In the genomic region with DNA sequence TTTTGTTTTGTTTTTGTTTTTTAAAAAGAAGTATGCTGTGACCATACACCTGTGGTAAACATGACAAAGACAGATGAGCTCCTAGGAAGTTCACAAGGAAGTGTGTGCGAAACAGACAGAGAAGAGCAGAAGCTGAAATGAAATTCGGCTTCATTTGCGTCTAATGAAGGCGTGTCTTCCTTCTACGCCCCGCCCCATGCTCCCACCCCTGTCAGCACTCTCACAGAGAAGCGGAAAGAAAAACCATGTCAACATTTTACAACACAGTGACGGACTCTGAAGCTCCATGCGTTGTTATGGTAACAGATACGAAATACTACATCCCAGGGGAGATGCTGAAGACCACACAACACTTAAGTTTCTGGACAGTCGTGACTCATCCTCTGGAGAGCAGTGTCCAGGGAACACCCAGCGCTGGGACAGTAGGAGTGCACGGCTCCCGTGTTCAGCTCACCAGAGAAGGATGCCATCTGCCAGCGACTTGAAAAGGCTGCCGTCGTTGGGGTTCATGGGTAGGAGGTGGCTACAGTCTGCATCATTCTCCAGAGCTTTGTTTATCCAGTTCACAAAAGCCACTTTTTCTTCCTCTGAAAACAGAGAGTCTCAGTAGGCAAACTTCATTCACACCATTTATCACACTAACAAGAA, we compare ENCODE assay signal across 12 mouse cellular contexts. TPM values are rescaled to one million over a fixed set of nuclear protein-coding genes. Genes with fewer than 3 reads are reported as not detected.
DNase-seq lines count a peak whose midpoint lies in the region; ATAC-seq and TF ChIP-seq lines count a peak whose summit lies in the region.
"Had no signal": no experiment of that assay in that cellular context is flagged by ENCODE, and none has a peak within 500 bp of the region (broad histone marks: within the 10 kb centered on the region; RNA-seq: fewer than 3 reads in every experiment).

No protein-coding gene starts in this region.

- no peak overlapping the region for H3K27ac ChIP-seq in heart, postnatal 0 days (ENCODE audit: low read depth)
- no peak overlapping the region for H3K27ac ChIP-seq in heart, adult 2 months
- H3K27ac ChIP-seq in lung, embryonic 14.5 days (ENCODE audit: low read depth), result no peak overlapping the region
- H3K27ac ChIP-seq: forebrain, embryonic 12.5 days had no signal

- no peaks in the 10 kb centered on the region for H3K27me3 ChIP-seq in heart, postnatal 0 days (ENCODE audit: control insufficient read depth, insufficient read depth, low read length)
- no peaks in the 10 kb centered on the region for H3K27me3 ChIP-seq in heart, adult 2 months (ENCODE audit: control insufficient read depth, insufficient read depth, low read length)
- H3K27me3 ChIP-seq in lung, embryonic 14.5 days (ENCODE audit: insufficient read depth, low read length), result no peaks in the 10 kb centered on the region
- H3K27me3 ChIP-seq: forebrain, embryonic 12.5 days; heart, embryonic 12.5 days had no signal

- no peaks in the 10 kb centered on the region for H3K79me2 ChIP-seq in heart, adult 2 months (replicated peaks; ENCODE audit: control insufficient read depth, insufficient read depth, low read length)

- no peak for TF ChIP-seq CTCF in heart, postnatal 0 days (IDR thresholded peaks at IDR 0.05; ENCODE audit: low read depth)
- no peak for TF ChIP-seq CTCF in heart, adult 2 months (IDR thresholded peaks at IDR 0.05)
- no peak for TF ChIP-seq CTCF in lung, embryonic 14.5 days (IDR thresholded peaks at IDR 0.05; ENCODE audit: low read depth)

- no peaks in the 10 kb centered on the region for H3K4me1 ChIP-seq in heart, postnatal 0 days (ENCODE audit: control insufficient read depth, insufficient read depth)
- no peaks in the 10 kb centered on the region for H3K4me1 ChIP-seq in heart, adult 2 months (ENCODE audit: control insufficient read depth, insufficient read depth, low read length)
- no peaks in the 10 kb centered on the region for H3K4me1 ChIP-seq in lung, embryonic 14.5 days (ENCODE audit: insufficient read depth)
- H3K4me1 ChIP-seq: forebrain, embryonic 12.5 days; heart, embryonic 12.5 days had no signal

- no peaks in the 10 kb centered on the region for H3K9me3 ChIP-seq in heart, postnatal 0 days (replicated peaks; ENCODE audit: control insufficient read depth, low read length)
- H3K9me3 ChIP-seq in lung, embryonic 14.5 days (ENCODE audit: low read depth, low read length), result no peaks in the 10 kb centered on the region
- H3K9me3 ChIP-seq: forebrain, embryonic 12.5 days; heart, embryonic 12.5 days had no signal

- no peak overlapping the region for H3K4me3 ChIP-seq in heart, postnatal 0 days (ENCODE audit: low read depth, low read length)
- no peak overlapping the region for H3K4me3 ChIP-seq in heart, adult 2 months
- no peak overlapping the region for H3K4me3 ChIP-seq in lung, embryonic 14.5 days (ENCODE audit: low read depth, low read length)
- H3K4me3 ChIP-seq: forebrain, embryonic 12.5 days; heart, embryonic 12.5 days had no signal

- DNase-seq in heart, postnatal 0 days (ENCODE audit: low spot score), result no peak
- no peak for DNase-seq in heart, adult 2 months
- DNase-seq in lung, embryonic 14.5 days, result peak; percentile 6
- DNase-seq in lung, adult 18-20 months, result no peak
- peak; percentile 44 for DNase-seq in R1 (ENCODE audit: low read depth, low spot score)
- DNase-seq in right cerebral cortex, postnatal 25 days, result peak; percentile 18
- no peak for DNase-seq in embryo, embryonic 10 days (ENCODE audit: low spot score)
- DNase-seq: kidney, adult 2 months; liver; lung, postnatal 4 days had no signal

- no peak; the same call in 1 of the 2 replicates for ATAC-seq in heart, postnatal 0 days (ENCODE audit: insufficient read depth, low read depth)
- peak; percentile 35; the same call in 1 of the 2 replicates for ATAC-seq in lung, embryonic 14.5 days (ENCODE audit: insufficient read depth)

- WGBS in heart, postnatal 0 days, result 66% methylated on average over 17 of the region's 17 CpGs
- 47% methylated on average over 17 of the region's 17 CpGs for WGBS in heart, adult 2 months
- 65% methylated on average over 17 of the region's 17 CpGs for WGBS in lung, embryonic 14.5 days

- intact Hi-C loops in heart, adult 2 months (cut with DNase I), result no loop called here

- TF ChIP-seq POLR2A in heart, adult 2 months (IDR thresholded peaks at IDR 0.05; ENCODE audit: insufficient read depth, low read depth, low read length), result no peak

- peak overlapping the region; percentile 3; the same call in 1 of the 2 replicates for H3K4me2 ChIP-seq in heart, postnatal 0 days (ENCODE audit: low read depth, low read length)
- no peak overlapping the region for H3K4me2 ChIP-seq in lung, embryonic 14.5 days
- H3K4me2 ChIP-seq: forebrain, embryonic 12.5 days; heart, embryonic 12.5 days had no signal

- no peak for TF ChIP-seq EP300 in heart, postnatal 0 days (IDR thresholded peaks at IDR 0.05; ENCODE audit: low read depth)
- no peak for TF ChIP-seq EP300 in heart, adult 2 months (IDR thresholded peaks at IDR 0.05; ENCODE audit: insufficient read depth, low read depth, low read length)

- no peak overlapping the region for H3K9ac ChIP-seq in heart, postnatal 0 days (replicated peaks; ENCODE audit: low read depth, low read length)
- H3K9ac ChIP-seq in heart, adult 2 months (ENCODE audit: low read depth, low read length), result no peak overlapping the region
- H3K9ac ChIP-seq in lung, embryonic 14.5 days, result no peak overlapping the region
- H3K9ac ChIP-seq: forebrain, embryonic 12.5 days; heart, embryonic 12.5 days had no signal

- no peaks in the 10 kb centered on the region for H3K36me3 ChIP-seq in heart, postnatal 0 days (replicated peaks; ENCODE audit: control insufficient read depth, insufficient read depth, low read length)
- no peaks in the 10 kb centered on the region for H3K36me3 ChIP-seq in heart, adult 2 months (ENCODE audit: control insufficient read depth, insufficient read depth, low read length)
- no peaks in the 10 kb centered on the region for H3K36me3 ChIP-seq in lung, embryonic 14.5 days (ENCODE audit: insufficient read depth)
- H3K36me3 ChIP-seq: forebrain, embryonic 12.5 days; heart, embryonic 12.5 days had no signal

RNA-seq across cellular contexts. Expression of gene Trpc1, which starts 33.6 kb away (rescaled TPM):
- total RNA-seq in heart, postnatal 0 days (2014; rRNA removed; ENCODE audit: low replicate concordance), result 5.9 and 7.6 TPM in 2 replicates
- polyA plus RNA-seq in heart, postnatal 0 days (2015; fragmentation: Nextera tagmentation; extraction: Ambion mirVana), result 2.2 and 2.3 TPM in 2 replicates
- total RNA-seq in heart, adult 2 months (2021), result 1 to 10 TPM; 6.8 to 7.0 TPM
- polyA plus RNA-seq in heart, adult 2 months (2012; rRNA removed), result 2.8 and 5.4 TPM in 2 replicates
- 4.6 and 5.7 TPM in 2 replicates for polyA plus RNA-seq in lung, embryonic 14.5 days (2014; fragmentation: Nextera tagmentation; extraction: Ambion mirVana)

Comparison
In these comparisons a context has a peak if more than half of its experiments do, and no peak if none do; other contexts are left out.
1. DNase-seq: peak in lung, embryonic 14.5 days (single experiment), R1 (single experiment) and right cerebral cortex, postnatal 25 days (single experiment); none in heart, postnatal 0 days (single experiment), heart, adult 2 months (0 of 2), lung, adult 18-20 months (0 of 2) and embryo, embryonic 10 days (single experiment).